Mouse (Mus musculus) myocyte (in vitro differentiated cells): ENCODE measurements at regions not wholly inside any gene's neighbourhood (a gene's known extent, or its start where the extent isn't known, plus 50 kb on each side); places are given as distances from the start of the nearest gene placed in this dataset.

Source experiments
- H3K27me3 ChIP-seq: one replicate; pipeline ENCODE4 v1.6.1; 2011; ENCODE audit not compliant: control insufficient read depth, insufficient read depth, insufficient read length
- H3K36me3 ChIP-seq: one replicate; pipeline ENCODE4 v1.6.1; 2011; ENCODE audit not compliant: control insufficient read depth, insufficient read depth
- H3K4me2 ChIP-seq: one replicate; pipeline ENCODE4 v1.6.1; 2011; ENCODE audit warnings: low read depth, control low read depth
- H3K4me3 ChIP-seq: one replicate; pipeline ENCODE4 v1.5.1; 2011; ENCODE audit warnings: mild to moderate bottlenecking, control low read depth, moderate library complexity
- H3K79me2 ChIP-seq: one replicate; pipeline ENCODE4 v1.6.1; 2011; ENCODE audit not compliant: control insufficient read depth, insufficient read depth
- H3ac ChIP-seq: one replicate; pipeline ENCODE4 v1.6.1; 2011; ENCODE audit not compliant: control insufficient read depth, insufficient read length
- CEBPB ChIP-seq: IDR thresholded peaks from 2 replicates; pipeline ENCODE4 v1.6.1; 2011; ENCODE audit warnings: mild to moderate bottlenecking, moderate library complexity; ENCODE audit not compliant: poor library complexity, insufficient read depth, severe bottlenecking
- E2F4 ChIP-seq: IDR thresholded peaks from one replicate; pipeline ENCODE4 v1.6.1; 2011; ENCODE audit warnings: mild to moderate bottlenecking, control low read depth, moderate library complexity; ENCODE audit not compliant: insufficient read depth
- MAX ChIP-seq: IDR thresholded peaks from one replicate; pipeline ENCODE4 v1.6.1; 2011; ENCODE audit warnings: low read depth, mild to moderate bottlenecking, control low read depth
- MYOD1 ChIP-seq, 3 experiments: IDR thresholded peaks; one replicate each; pipeline ENCODE4 v1.6.1; 2011; ENCODE audit warnings: control low read depth in 2 of 3, low read depth in 2 of 3, mild to moderate bottlenecking in 2 of 3, moderate library complexity in 1 of 3; ENCODE audit not compliant: insufficient read length in 2 of 3, control insufficient read depth in 1 of 3
- MYOG ChIP-seq, 3 experiments: IDR thresholded peaks; one replicate each; pipeline ENCODE4 v1.6.1; 2011; ENCODE audit warnings: control low read depth in 2 of 3, low read depth in 2 of 3, mild to moderate bottlenecking in 2 of 3; ENCODE audit not compliant: insufficient read length in 2 of 3, control insufficient read depth in 1 of 3, insufficient read depth in 1 of 3
- POLR2A ChIP-seq: IDR thresholded peaks from one replicate; pipeline ENCODE4 v1.6.1; 2011; ENCODE audit warnings: low read depth, mild to moderate bottlenecking, control low read depth, moderate library complexity; ENCODE audit not compliant: insufficient read length
- POLR2AphosphoS2 ChIP-seq: IDR thresholded peaks from one replicate; pipeline ENCODE4 v1.6.1; 2011; ENCODE audit warnings: low read depth, control low read depth; ENCODE audit not compliant: insufficient read length
- REST ChIP-seq: IDR thresholded peaks from one replicate; pipeline ENCODE4 v1.6.1; 2011; ENCODE audit warnings: mild to moderate bottlenecking, control low read depth, moderate library complexity; ENCODE audit not compliant: insufficient read depth, insufficient read length
- SRF ChIP-seq: IDR thresholded peaks from one replicate; pipeline ENCODE4 v1.6.1; 2011; ENCODE audit warnings: low read depth; ENCODE audit not compliant: control insufficient read depth, insufficient read length
- TCF12 ChIP-seq: IDR thresholded peaks from one replicate; pipeline ENCODE4 v1.6.1; 2011; ENCODE audit warnings: mild to moderate bottlenecking, control low read depth; ENCODE audit not compliant: poor library complexity, insufficient read depth, severe bottlenecking
- TCF3 ChIP-seq: IDR thresholded peaks from one replicate; pipeline ENCODE4 v1.6.1; 2011; ENCODE audit warnings: low read depth, control low read depth; ENCODE audit not compliant: insufficient read length
- USF1 ChIP-seq: IDR thresholded peaks from one replicate; pipeline ENCODE4 v1.6.1; 2011; ENCODE audit warnings: low read depth, mild to moderate bottlenecking, control low read depth, moderate library complexity

- H3K4me3 ChIP-seq: no peak overlapping the region
- TF ChIP-seq POLR2A (no peak), USF1 (no peak), TCF3 (no peak), MYOG (IDR thresholded peaks at IDR 0.05; ENCODE audit: control insufficient read depth in 1 of 3, insufficient read depth in 1 of 3, insufficient read length in 2 of 3, low read depth in 2 of 3) (no peak), REST (no peak), MAX (no peak), SRF (no peak), MYOD1 (IDR thresholded peaks at IDR 0.05; ENCODE audit: control insufficient read depth in 1 of 3, insufficient read length in 2 of 3, low read depth in 2 of 3) (no peak), CEBPB (no peak), POLR2AphosphoS2 (no peak), E2F4 (no peak), TCF12 (no peak)
- H3ac ChIP-seq: no peak overlapping the region
- H3K4me2 ChIP-seq: no peak overlapping the region
- H3K36me3 ChIP-seq: no peaks in the 10 kb centered on the region
- H3K27me3 ChIP-seq: no peaks in the 10 kb centered on the region
- no peaks in the 10 kb centered on the region for H3K79me2 ChIP-seq
Measured at GRCm38 (mm10) chr4:124149037-124149436, 231.2 kb upstream of the 4930535I16Rik start.

GRCm38 (mm10) chr4:124147276-124147675 lies 229.5 kb upstream of the 4930535I16Rik start:
- Histone ChIP-seq H3ac (no peak overlapping the region), H3K36me3 (no peaks in the 10 kb centered on the region), H3K27me3 (no peaks in the 10 kb centered on the region), H3K79me2 (no peaks in the 10 kb centered on the region), H3K4me3 (no peak overlapping the region), H3K4me2 (no peak overlapping the region)
- no peak for TF ChIP-seq REST
- TF ChIP-seq MYOG (IDR thresholded peaks at IDR 0.05; ENCODE audit: control insufficient read depth in 1 of 3, insufficient read depth in 1 of 3, insufficient read length in 2 of 3, low read depth in 2 of 3): no peak
- no peak for TF ChIP-seq TCF3
- TF ChIP-seq USF1: no peak
- TF ChIP-seq SRF: no peak
- no peak for TF ChIP-seq MYOD1 (IDR thresholded peaks at IDR 0.05; ENCODE audit: control insufficient read depth in 1 of 3, insufficient read length in 2 of 3, low read depth in 2 of 3)
- no peak for TF ChIP-seq CEBPB
- TF ChIP-seq E2F4: no peak
- TF ChIP-seq MAX: no peak
- TF ChIP-seq TCF12: no peak
- no peak for TF ChIP-seq POLR2AphosphoS2

DNA sequence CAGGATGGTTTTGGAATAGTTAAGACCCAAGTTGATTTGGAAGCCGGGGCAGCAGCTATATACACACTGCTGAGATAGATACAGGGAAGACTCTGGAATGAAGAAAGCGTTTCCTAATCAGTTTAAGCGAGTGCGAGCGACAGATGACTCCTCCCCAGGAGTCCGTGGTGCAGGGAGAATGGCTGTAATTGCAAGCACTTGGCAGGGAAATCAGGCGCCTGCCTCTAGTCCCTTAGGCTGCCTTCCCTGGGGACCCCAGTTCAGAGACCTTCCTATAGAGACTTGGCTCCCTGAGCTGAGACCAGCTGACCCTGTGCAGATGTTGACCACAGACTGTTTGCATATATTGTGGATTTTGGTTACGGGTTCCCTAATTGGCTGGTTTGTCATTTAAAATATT lies 228.3 kb upstream of the 4930535I16Rik start:
- Histone ChIP-seq H3K4me2 (no peak overlapping the region), H3K36me3 (no peaks in the 10 kb centered on the region), H3ac (no peak overlapping the region), H3K27me3 (no peaks in the 10 kb centered on the region), H3K79me2 (no peaks in the 10 kb centered on the region), H3K4me3 (no peak overlapping the region)
- TF ChIP-seq E2F4: no peak
- TF ChIP-seq POLR2A: no peak
- no peak for TF ChIP-seq MYOD1 (IDR thresholded peaks at IDR 0.05; ENCODE audit: control insufficient read depth in 1 of 3, insufficient read length in 2 of 3, low read depth in 2 of 3)
- TF ChIP-seq TCF12: no peak
- no peak for TF ChIP-seq MAX
- no peak for TF ChIP-seq POLR2AphosphoS2
- TF ChIP-seq CEBPB: no peak
- no peak for TF ChIP-seq USF1
- no peak for TF ChIP-seq REST
- TF ChIP-seq TCF3: no peak
- no peak for TF ChIP-seq SRF
- no peak for TF ChIP-seq MYOG (IDR thresholded peaks at IDR 0.05; ENCODE audit: control insufficient read depth in 1 of 3, insufficient read depth in 1 of 3, insufficient read length in 2 of 3, low read depth in 2 of 3)

DNA sequence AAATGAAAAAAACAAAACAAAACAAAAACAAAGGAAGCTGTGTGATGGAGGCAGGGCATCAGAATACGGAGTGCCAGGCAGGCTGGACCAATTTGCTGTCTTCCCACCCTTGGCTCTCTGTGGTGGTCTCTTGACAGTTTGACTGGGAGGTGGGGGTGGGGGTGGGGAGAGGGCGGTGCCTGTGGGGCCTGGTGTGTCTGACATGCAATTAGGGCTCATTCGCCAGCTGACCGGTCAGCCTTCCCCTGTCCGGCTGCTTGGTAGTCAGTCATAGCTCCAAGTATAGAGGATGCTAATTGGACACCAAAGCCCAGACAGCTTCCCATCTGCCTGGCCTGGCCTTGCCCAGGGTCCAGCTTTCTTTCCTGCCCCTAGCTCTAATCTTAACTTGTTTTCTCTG lies 225.8 kb upstream of the 4930535I16Rik start:
- Histone ChIP-seq H3K4me3 (no peak overlapping the region), H3K27me3 (peaks cover 1% of the 10 kb centered on the region), H3K4me2 (no peak overlapping the region), H3K79me2 (no peaks in the 10 kb centered on the region), H3K36me3 (no peaks in the 10 kb centered on the region), H3ac (no peak overlapping the region)
- TF ChIP-seq REST: no peak
- no peak for TF ChIP-seq USF1
- no peak for TF ChIP-seq TCF3
- no peak for TF ChIP-seq POLR2A
- no peak for TF ChIP-seq MYOD1 (IDR thresholded peaks at IDR 0.05; ENCODE audit: control insufficient read depth in 1 of 3, insufficient read length in 2 of 3, low read depth in 2 of 3)
- no peak for TF ChIP-seq CEBPB
- TF ChIP-seq MYOG (IDR thresholded peaks at IDR 0.05; ENCODE audit: control insufficient read depth in 1 of 3, insufficient read depth in 1 of 3, insufficient read length in 2 of 3, low read depth in 2 of 3): no peak
- TF ChIP-seq POLR2AphosphoS2: no peak
- no peak for TF ChIP-seq TCF12
- no peak for TF ChIP-seq MAX
- TF ChIP-seq SRF: no peak
- TF ChIP-seq E2F4: no peak
